Mouse (Mus musculus): ENCODE data around the gene Tmem9. TPM values are rescaled to one million over a fixed set of nuclear protein-coding genes. Genes with fewer than 3 reads are reported as not detected.
A peak's percentile ranks its signal among the peaks of the same experiment; 100 is the strongest.

Tmem9 gene
- total RNA-seq, 1 experiment from 2014 or later: 4.3 TPM

DNA sequence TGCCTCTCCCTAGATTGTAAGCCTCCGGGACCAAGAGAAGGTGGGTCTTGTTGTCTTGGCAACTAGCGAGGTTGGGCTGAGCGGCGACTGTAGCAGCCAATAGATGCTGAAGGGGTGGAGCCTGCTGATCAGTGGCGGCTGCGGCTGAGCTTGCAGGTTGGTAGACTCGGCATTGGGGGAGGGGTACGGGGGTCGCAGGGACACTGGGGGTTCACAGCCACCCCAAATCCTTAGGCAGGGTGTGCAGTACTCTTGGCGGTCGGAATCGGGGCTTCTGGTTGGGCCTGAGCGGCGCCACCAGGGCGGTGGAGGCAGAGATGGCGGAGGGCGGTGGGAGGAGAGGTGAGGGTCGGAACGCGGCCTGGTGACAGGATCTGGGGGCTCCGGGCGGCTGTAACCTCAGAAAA is 10.0 kb downstream of the Tmem9 start:
- peak; percentile 90 for ATAC-seq (ENCODE audit: extremely low read depth, insufficient number of reproducible peaks, low FRiP score, poor library complexity, severe bottlenecking)

DNA sequence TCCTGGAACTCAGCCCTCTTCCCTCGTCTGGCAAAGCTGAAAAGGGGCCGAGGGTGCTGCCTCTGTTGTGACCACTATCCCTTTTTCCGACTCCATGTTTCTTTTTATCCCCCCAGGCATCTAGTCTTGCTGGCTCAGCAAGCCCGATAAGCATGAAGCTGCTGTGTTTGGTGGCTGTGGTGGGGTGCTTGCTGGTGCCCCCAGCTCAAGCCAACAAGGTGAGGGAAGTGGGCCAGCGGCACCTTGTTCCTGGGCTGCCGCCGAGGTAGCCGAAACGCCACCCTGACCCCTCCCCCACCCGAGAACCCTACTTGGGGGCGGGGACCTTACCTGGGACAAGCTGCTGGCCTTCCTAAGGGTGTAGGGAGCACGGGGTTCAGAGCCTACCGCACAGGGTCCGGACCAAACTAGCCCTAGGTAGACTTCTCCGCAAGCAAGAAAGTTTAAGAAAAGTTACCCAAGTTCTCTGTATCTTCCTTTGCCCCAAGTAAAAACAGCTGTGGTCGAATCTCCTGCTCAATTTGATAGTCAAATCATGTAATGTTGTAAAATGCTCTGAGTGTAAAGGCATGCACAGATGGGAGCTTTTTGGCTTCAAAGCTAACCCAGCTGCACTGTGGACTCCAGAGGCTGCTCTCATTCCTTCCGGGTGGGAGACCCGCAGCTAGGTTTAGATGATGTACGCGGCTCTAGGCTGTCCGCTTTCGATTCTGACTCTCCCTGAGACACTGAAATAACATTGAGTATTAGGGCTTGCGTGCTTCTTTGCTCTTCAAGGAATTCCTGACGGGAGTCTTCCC is 10.6 kb downstream of the Tmem9 start:
- ATAC-seq (ENCODE audit: extremely low read depth, insufficient number of reproducible peaks, low FRiP score, poor library complexity, severe bottlenecking): no peak

DNA sequence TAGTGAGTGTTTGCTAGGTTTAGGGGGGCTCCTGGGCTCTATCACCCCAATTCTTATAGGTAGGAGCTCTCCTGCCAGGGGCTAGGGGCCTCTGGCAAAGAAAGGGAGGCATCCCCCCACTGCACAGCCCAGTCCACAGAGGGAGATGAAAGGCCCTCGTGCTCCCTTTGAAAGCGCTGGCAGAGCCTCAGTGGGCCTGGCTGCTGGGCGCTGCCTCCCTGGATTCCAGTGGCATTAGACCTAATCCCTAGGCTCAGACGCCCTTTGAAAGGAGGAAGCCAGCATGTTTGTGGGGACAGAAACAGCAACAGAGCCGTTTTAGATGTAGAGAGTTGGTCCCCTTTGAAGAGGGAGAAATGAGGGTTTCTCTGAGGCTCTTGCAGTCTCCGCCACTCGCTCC is 22.3 kb downstream of the Tmem9 start:
- no peak for ATAC-seq (ENCODE audit: extremely low read depth, insufficient number of reproducible peaks, low FRiP score, poor library complexity, severe bottlenecking)

DNA sequence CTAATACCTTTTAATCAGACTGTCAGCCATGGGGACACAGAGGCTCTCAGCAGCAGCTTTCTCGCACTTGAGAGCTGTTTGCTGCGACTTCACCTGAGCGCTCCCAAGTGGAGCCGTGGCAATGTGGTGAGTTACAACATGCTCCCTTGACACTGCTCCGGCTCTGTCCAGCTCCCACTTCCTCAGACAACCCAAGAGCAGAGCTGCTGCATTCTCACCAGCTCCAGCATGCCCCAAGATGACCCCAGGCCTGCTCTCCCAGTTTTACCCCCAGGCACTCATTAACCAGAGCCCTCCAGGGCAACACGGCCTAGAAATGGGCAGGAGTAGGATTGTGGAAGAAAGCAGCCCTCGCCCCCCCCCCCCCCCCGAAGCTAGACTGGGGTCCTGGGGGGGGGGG is 23.7 kb downstream of the Tmem9 start:
- ATAC-seq (ENCODE audit: extremely low read depth, insufficient number of reproducible peaks, low FRiP score, poor library complexity, severe bottlenecking): no peak

DNA sequence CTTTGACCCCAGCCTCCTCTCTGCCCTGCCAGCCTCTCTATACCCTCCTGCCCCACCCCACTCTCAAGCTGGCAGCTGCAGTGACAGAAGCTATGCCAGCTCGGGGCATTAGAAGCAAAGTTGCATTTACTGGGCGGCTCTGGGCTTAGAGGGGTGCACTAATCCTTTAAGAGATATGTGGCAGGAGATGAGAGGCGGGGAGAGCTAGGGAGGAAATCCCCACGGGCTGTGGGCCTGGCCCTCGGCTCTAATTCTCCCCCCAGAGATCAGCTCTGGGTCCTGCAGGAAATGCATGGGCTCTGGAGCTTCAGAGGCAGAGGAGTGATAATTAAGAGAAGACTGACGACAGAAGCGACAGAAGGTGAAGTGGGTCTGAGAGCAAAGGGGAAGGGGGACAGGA is 25.0 kb downstream of the Tmem9 start:
- ATAC-seq (ENCODE audit: extremely low read depth, insufficient number of reproducible peaks, low FRiP score, poor library complexity, severe bottlenecking): no peak

DNA sequence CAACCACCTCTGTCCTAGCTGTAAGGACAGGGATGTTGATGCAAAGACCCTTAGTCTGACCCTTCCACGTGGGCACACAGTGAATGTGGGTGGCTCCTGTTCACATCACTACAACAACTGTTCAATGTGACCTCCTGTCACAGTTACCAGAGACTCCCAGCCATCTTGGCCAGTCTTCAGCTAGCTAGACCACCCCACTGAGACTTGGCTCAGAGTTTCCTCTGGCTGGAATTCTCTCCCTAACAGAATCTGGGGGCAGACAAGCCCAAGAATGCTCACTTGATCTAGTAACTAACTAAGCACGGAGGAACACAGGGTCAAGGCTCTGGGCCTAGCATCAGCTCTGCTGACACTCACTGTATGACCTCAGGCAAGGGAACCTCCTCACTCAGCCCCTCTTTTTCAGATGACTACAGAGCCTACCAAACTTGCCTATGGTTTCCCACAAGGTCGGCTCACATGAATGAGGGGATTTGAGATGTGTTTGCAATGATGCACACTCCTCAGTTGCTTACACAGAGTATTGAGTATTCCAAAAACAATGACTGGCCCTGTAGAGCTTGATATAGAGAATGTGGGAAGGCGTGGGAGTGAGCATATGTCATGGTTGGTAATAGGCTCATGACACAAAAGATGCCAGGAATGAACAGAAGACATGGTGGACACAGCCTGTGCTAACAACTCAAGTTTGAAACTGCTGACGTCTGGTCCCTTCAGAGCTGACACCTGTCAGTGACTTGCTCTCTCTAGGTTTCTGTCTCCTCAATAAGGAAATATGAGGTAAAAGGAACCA is 31.0 kb downstream of the Tmem9 start:
- ATAC-seq (ENCODE audit: extremely low read depth, insufficient number of reproducible peaks, low FRiP score, poor library complexity, severe bottlenecking): no peak

DNA sequence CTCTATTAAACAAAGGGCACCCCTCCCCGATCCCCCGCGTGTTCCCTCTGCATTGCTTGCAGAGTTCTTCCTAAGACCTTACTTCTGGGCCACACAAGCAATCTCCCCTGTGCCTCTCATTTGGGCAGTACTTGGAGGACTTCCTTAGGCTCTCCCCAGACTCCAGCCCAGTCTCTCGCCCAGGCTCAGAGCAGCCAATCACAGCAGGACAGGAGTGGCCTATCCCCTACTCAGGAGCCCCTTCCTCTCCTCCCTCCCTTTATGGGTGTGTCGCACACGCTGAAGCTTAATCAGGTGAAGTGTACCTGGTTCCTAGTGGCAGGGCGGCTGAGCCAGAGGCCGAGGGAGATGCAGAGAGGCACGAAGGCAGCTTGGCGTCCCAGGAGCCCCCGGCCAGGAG is 32.5 kb downstream of the Tmem9 start:
- no peak for ATAC-seq (ENCODE audit: extremely low read depth, insufficient number of reproducible peaks, low FRiP score, poor library complexity, severe bottlenecking)

DNA sequence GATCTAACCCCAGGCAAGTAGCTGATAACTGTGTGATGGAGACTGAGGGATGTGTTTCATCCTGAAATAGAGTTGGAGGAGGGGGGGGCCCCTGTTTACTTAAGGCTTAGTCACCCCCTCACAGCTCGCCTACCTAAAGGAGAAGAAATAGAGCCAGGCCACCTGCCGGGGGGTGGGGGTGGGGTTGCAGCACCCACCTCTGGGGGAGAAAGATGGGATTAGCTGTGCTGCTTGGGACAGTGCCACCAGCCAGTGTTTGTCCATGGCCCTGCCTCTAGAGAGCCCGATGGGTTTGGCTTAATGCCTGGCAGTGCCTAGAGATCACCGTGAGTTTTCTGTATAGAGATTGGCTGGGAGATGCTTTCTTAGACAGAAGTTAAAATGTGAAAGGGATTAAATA is 32.9 kb downstream of the Tmem9 start:
- ATAC-seq (ENCODE audit: extremely low read depth, insufficient number of reproducible peaks, low FRiP score, poor library complexity, severe bottlenecking): no peak

DNA sequence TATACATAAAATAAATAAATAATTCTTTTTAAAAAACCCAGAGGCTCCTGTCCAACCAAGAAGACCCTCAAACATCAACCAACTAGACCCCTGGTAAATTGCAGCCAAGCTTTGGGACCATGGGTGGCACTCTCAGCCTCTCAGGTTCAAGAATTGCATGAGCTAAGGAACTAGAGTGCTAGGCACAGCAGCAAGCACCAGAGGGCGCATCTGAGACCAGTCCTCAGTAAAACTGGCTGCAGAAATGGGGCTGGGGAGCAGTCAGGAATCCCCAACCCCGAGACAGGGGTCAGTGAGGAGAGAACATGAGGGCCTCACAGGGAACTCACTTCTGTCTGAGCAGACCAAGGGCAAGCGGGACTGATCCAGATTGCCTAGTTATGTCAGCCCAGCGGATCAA is 37.8 kb downstream of the Tmem9 start:
- ATAC-seq (ENCODE audit: extremely low read depth, insufficient number of reproducible peaks, low FRiP score, poor library complexity, severe bottlenecking): peak; percentile 55; the same call in 1 of the 2 replicates

DNA sequence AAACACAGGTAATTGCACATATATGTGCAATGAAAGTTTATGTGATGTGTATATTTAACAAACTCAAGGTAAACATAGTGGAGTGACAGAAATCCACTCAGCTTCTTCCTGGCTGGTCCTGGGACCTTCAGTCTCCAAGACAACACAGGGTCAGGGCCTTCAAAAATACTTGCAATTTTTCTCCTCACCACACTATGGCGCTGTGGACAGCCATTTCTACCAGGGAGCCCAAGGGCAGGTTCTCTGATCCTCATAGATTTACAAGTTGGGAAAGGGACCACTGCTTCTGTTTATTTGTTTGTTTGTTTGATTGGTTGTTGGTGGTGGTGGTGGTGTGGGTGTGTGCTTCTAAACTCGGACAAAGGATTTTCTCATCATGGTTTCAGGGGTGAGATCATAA is 39.5 kb downstream of the Tmem9 start:
- no peak for ATAC-seq (ENCODE audit: extremely low read depth, insufficient number of reproducible peaks, low FRiP score, poor library complexity, severe bottlenecking)

DNA sequence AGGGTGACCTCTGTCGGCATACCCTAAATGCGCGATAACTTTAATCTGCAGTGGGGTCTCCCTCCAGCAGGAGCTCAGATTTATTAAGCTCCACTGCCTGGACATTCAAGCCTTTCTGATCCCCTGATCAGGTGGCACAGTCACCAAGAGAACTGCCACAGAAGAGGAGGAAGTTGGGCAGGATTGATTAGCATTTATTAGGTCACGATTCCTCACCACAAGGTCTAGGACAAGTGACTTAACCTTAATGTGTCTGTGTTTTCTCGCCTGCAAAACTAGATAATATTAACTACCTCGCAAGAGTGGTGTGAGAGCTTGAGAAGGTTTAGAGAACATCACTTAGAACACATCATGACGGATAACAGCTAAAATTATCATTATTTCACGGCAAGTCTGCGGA is 39.9 kb downstream of the Tmem9 start:
- no peak for ATAC-seq (ENCODE audit: extremely low read depth, insufficient number of reproducible peaks, low FRiP score, poor library complexity, severe bottlenecking)

DNA sequence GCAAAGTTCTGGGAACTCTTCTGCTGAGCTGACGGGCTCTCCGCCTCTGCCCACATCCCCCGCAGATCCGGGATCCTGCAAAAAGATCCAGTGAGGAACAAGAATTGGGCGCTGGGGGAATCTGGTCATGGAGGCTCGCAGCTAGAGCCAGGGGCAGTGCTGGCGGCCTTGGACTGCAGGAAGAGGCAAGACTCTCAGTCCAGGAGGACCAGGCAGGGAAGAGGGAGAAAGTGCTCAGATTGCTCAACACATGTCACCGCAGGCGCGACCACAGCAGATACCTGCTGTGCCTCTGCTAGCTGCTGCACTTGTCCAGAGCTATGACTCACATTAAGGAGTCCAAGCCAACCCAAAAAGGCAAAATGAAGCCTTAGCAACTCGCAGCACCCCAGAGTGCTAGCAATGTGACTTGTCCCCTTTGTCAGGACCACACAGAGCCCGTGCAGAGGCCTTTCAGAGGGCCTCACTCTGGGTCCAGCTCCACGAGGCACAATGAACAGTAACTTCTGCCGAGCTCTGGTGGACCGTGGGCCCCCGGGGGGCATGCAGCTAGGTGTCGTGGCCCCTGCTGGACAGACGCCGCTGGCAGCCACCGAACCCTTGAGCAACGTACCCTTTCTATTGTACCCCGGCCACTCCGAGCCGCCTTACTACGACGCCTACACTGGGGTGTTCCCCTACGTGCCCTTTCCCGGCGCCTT is 42.5 kb downstream of the Tmem9 start, which contains the start of gene Ascl5:
Gene Ascl5 (plus strand): TSS at position 493 of the 701 bp plus-strand sequence.
- no peak for ATAC-seq (ENCODE audit: extremely low read depth, insufficient number of reproducible peaks, low FRiP score, poor library complexity, severe bottlenecking)

DNA sequence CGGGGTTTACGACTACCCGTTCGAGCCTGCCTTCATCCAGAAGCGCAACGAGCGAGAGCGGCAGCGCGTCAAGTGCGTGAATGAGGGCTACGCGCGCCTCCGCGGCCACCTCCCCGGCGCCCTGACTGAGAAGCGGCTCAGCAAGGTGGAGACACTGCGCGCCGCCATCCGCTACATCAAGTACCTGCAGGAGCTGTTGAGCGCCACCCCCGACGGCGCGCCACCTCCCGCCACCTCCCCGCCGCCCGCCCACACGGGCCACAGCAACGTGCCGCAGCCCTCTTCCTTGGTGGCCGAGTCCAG is 43.0 kb downstream of the Tmem9 start:
- no peak for ATAC-seq (ENCODE audit: extremely low read depth, insufficient number of reproducible peaks, low FRiP score, poor library complexity, severe bottlenecking)

DNA sequence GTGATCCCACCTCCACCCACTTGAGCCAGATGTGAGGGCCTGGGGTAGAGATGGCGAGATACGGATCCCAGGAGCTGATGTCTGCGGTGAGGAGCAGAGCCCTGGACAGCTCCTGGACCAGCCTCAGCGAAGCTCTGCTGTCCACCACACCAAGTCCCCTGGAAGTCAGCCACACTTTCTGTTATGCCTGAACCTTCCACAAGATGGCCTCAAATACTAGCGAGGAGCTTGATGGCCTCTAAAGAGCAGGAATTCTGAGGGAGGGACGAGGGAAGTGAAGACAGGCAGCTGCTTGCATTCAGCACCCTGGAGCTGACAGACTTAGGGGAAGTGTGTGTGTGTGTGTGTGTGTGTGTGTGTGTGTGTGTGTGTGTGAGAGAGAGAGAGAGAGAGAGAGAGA is 43.5 kb downstream of the Tmem9 start:
- ATAC-seq (ENCODE audit: extremely low read depth, insufficient number of reproducible peaks, low FRiP score, poor library complexity, severe bottlenecking): no peak

DNA sequence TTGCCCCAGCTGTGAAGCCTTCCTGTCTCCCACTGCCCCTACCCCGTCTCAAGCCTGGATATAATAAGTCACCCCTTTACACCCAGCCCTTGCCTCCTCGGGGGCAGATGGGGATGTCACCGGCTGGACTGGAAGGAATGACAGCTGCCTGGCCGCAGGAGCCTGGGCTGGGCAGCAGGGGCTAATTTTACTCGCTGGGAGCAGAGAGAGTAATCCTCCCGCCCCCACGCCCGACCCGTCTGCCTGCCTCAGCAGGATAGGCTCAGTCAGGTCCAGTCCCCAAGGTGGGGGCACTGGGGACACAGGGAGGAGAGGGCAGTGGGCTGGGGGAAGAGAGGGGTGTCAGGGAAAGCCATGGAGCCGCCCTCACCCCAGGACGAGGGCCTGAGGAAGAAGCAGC is 44.6 kb downstream of the Tmem9 start, which contains the start of gene Cacna1s:
Gene Cacna1s (plus strand): TSS at position 204 of the 400 bp plus-strand sequence.
- ATAC-seq (ENCODE audit: extremely low read depth, insufficient number of reproducible peaks, low FRiP score, poor library complexity, severe bottlenecking): no peak

DNA sequence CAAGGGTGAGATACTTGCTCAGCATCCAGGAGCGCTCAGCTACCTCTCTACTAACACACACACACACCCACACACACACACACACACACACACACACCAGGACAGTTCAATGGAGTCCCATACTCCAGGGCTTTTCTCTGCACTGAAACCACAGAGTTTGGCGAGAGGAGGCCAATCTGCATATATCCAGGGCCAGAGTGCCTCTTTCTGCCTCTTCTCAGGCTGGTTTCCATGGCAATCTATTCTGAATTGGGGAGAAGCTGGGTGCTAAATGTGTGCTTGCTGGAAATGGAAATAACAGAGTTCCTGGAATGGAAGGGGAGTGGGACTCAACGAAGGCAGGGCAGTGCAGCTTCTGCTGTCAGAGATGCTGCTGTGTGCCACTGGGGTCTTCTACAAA is 47.8 kb downstream of the Tmem9 start:
- no peak for ATAC-seq (ENCODE audit: extremely low read depth, insufficient number of reproducible peaks, low FRiP score, poor library complexity, severe bottlenecking)

DNA sequence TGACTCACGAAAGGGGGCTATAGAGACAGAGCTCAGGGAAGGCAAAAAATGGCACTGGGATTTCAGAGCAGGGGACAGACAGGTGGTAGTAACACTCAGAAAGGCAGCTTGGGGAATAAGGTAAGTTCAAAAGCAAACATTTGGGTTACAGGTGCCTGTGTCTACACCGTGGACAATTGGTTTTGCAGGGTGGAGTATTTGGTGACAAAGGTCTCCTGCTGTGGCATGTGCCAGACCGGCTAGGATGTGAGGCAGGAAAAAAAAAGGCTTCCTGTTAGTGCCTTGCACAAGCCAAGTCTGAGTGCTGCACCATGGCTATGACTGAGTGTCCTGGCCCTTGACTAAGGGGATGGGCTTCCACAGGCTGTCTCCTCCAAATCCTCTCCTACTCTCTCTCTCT is 50.6 kb downstream of the Tmem9 start:
- no peak for ATAC-seq (ENCODE audit: extremely low read depth, insufficient number of reproducible peaks, low FRiP score, poor library complexity, severe bottlenecking)

DNA sequence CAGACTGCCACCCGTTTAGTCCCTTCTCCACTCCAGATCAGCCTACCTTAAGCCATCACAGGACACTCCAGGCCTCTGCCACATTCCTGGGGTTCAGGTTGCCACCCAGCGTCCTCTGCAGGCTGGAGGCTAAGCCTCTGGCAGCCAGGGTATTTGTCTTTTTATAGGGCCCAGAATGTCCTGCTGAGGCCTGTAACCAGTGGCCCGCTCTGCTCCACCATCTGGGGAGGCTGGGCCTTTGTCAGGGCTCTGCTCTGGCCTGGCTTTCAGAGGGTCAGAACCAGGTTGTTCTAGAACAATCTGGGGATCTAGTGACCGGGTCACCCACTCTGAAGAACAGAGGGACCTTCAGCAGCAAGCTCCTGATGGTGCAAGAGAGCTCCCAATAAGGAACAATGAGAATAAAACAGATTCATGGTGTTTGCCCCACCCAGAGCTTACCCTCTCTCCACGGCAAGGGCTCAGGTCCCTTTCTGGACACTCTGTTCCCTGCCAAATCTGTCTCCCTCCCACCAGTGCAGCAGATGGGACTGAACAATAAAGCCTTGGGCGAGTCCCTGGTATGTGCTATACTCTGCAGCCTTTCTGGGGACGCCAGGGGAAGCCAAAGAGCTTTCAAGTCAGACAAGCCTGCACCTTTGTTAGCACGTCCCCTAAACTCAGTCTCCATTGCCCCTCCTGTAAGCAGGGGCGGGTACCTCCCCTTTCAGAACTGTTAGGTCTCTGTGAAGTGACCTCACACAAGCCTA is 53.3 kb downstream of the Tmem9 start:
- no peak for ATAC-seq (ENCODE audit: extremely low read depth, insufficient number of reproducible peaks, low FRiP score, poor library complexity, severe bottlenecking)

DNA sequence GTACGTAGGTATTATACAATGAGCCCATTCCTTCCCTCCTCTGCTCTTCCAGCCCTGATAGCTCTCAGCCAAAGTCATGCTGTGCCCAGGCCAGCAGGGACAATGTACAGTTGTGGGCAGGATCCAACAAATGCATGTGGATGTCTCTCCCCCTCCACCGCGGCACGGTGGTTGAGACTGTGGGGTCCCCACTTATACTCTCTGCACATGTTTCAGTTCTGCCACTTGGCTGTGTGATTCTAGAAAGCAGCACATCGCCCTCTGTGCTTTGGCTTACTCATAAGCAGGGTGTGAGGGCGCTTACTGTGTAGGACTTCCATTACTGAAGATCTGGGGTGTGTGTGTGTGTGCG is 53.8 kb downstream of the Tmem9 start:
- no peak for ATAC-seq (ENCODE audit: extremely low read depth, insufficient number of reproducible peaks, low FRiP score, poor library complexity, severe bottlenecking)

Data from neutrophil, adult 5-6 weeks (primary cell).